Mouse (Mus musculus) forebrain, embryonic 15.5 days (tissue): ENCODE measurements around the gene Cirbp. TPM values are rescaled to one million over a fixed set of nuclear protein-coding genes. Genes with fewer than 3 reads are reported as not detected.
A peak's percentile ranks its signal among the peaks of the same experiment; 100 is the strongest.

Experiments
- ATAC-seq: fragments of 200-750 bp; cut with Nextera tagmentation; replicated peaks from 2 replicates; pipeline ENCODE4 v1.8.0; 2017; ENCODE audit warnings: mild to moderate bottlenecking, moderate TSS enrichment, moderate library complexity
- H3K27ac ChIP-seq: fragments of 300-500 bp; sonication (generic); replicated peaks from 2 replicates; pipeline ENCODE4 v1.5.1; 2015; ENCODE audit warnings: mild to moderate bottlenecking, inconsistent platforms
- H3K27me3 ChIP-seq: fragments of 300-500 bp; sonication (generic); 2 replicates; pipeline ENCODE4 v1.6.1; 2015; ENCODE audit warnings: inconsistent platforms
- H3K36me3 ChIP-seq: fragments of 300-500 bp; sonication (generic); 2 replicates; pipeline ENCODE4 v1.6.1; 2015; ENCODE audit warnings: mild to moderate bottlenecking, inconsistent platforms
- H3K4me1 ChIP-seq: fragments of 300-500 bp; sonication (generic); 2 replicates; pipeline ENCODE4 v1.6.1; 2015; ENCODE audit warnings: inconsistent platforms
- H3K4me2 ChIP-seq: fragments of 300-500 bp; sonication (generic); replicated peaks from 2 replicates; pipeline ENCODE4 v1.6.1; 2015; ENCODE audit warnings: mild to moderate bottlenecking, inconsistent platforms
- H3K4me3 ChIP-seq: fragments of 300-500 bp; sonication (generic); 2 replicates; pipeline ENCODE4 v1.5.1; 2015; ENCODE audit warnings: mild to moderate bottlenecking, inconsistent platforms
- H3K9ac ChIP-seq: fragments of 300-500 bp; sonication (generic); replicated peaks from 2 replicates; pipeline ENCODE4 v1.6.1; 2015; ENCODE audit warnings: mild to moderate bottlenecking, inconsistent platforms
- H3K9me3 ChIP-seq: fragments of 300-500 bp; sonication (generic); 2 replicates; pipeline ENCODE4 v1.6.1; 2016; ENCODE audit warnings: inconsistent platforms
- WGBS: fragments of 180-500 bp; shearing (Covaris S2); methylation state at CpG from one replicate; pipeline ENCODE4 v1.1.7; 2015; ENCODE audit warnings: mixed read lengths; 5-methylcytosine and 5-hydroxymethylcytosine counted together
- polyA plus RNA-seq: library from polyadenylated mRNA; unstranded; fragments of >200 nt; fragmentation: Nextera tagmentation; extraction: Ambion mirVana; gene quantifications from 2 replicates; pipeline ENCODE4 v1.2.1, GENCODE M21; 2015

Gene Cirbp
- polyA plus RNA-seq, 1 experiment from 2014 or later: 358 TPM

GRCm38 (mm10) chr10:80179068-80180051 lies 13.6 kb downstream of the Cirbp start, which contains the start of gene Efna2:
Efna2 (plus strand) TSS chr10:80179482.
- Histone ChIP-seq H3K36me3 (0 out of 2 replicates have a peak, but pooled peaks cover 8% of the 10 kb centered on the region), H3K4me2 (peak within 1 kb of the TSS; percentile 71), H3K9me3 (no peaks in the 10 kb centered on the region), H3K4me1 (peaks cover 42% of the 10 kb centered on the region), H3K27ac (peak within 1 kb of the TSS; percentile 85), H3K9ac (peak within 1 kb of the TSS; percentile 78), H3K27me3 (no peaks in the 10 kb centered on the region), H3K4me3 (peak within 1 kb of the TSS; percentile 58)
- WGBS: 2% methylated on average over 82 of the region's 106 CpGs
- peak; percentile 80 for ATAC-seq

- no peak for ATAC-seq
- Histone ChIP-seq H3K4me1 (peaks cover 42% of the 10 kb centered on the region), H3K9ac (peak overlapping the region; percentile 78), H3K9me3 (no peaks in the 10 kb centered on the region), H3K27me3 (no peaks in the 10 kb centered on the region), H3K4me2 (peak overlapping the region; percentile 71), H3K27ac (no peak overlapping the region), H3K36me3 (0 out of 2 replicates have a peak, but pooled peaks cover 8% of the 10 kb centered on the region), H3K4me3 (peak overlapping the region; percentile 58)
- 49% methylated on average over 6 of the region's 6 CpGs for WGBS
These were observed 14.5 kb downstream of the Cirbp start for GRCm38 (mm10) chr10:80180288-80180687.

- H3K4me1 ChIP-seq: peaks cover 37% of the 10 kb centered on the region
- H3K4me3 ChIP-seq: peak overlapping the region; percentile 58
- H3K36me3 ChIP-seq: 0 out of 2 replicates have a peak, but pooled peaks cover 8% of the 10 kb centered on the region
- no peak overlapping the region for H3K27ac ChIP-seq
- H3K9ac ChIP-seq: peak overlapping the region; percentile 78
- no peaks in the 10 kb centered on the region for H3K27me3 ChIP-seq
- peak overlapping the region; percentile 71 for H3K4me2 ChIP-seq
- ATAC-seq: no peak
- 45% methylated on average over 5 of the region's 5 CpGs for whole genome bisulfite sequencing
- no peaks in the 10 kb centered on the region for H3K9me3 ChIP-seq
These were observed 15.0 kb downstream of the Cirbp start for GRCm38 (mm10) chr10:80180823-80181222.

GRCm38 (mm10) chr10:80182547-80182946 lies 16.8 kb downstream of the Cirbp start:
- 91% methylated on average over 7 of the region's 7 CpGs for WGBS
- no peak for ATAC-seq
- no peak overlapping the region for H3K4me2 ChIP-seq
- H3K9ac ChIP-seq: no peak overlapping the region
- no peak overlapping the region for H3K27ac ChIP-seq
- H3K27me3 ChIP-seq: no peaks in the 10 kb centered on the region
- H3K4me1 ChIP-seq: peaks cover 33% of the 10 kb centered on the region
- H3K4me3 ChIP-seq: no peak overlapping the region
- H3K9me3 ChIP-seq: no peaks in the 10 kb centered on the region
- peaks cover 15% of the 10 kb centered on the region for H3K36me3 ChIP-seq

GRCm38 (mm10) chr10:80186649-80187048 lies 20.9 kb downstream of the Cirbp start:
- Histone ChIP-seq H3K36me3 (peaks cover 28% of the 10 kb centered on the region), H3K4me3 (no peak overlapping the region), H3K27me3 (0 out of 2 replicates have a peak, but pooled peaks cover 4% of the 10 kb centered on the region), H3K9me3 (no peaks in the 10 kb centered on the region), H3K4me2 (no peak overlapping the region), H3K27ac (no peak overlapping the region), H3K9ac (no peak overlapping the region), H3K4me1 (peaks cover 28% of the 10 kb centered on the region)
- no peak for ATAC-seq
- WGBS: 44% methylated on average over 27 of the region's 27 CpGs

GRCm38 (mm10) chr10:80187739-80188138 lies 22.0 kb downstream of the Cirbp start:
- H3K4me2 ChIP-seq: no peak overlapping the region
- WGBS: 89% methylated on average over 10 of the region's 10 CpGs

GRCm38 (mm10) chr10:80188453-80189024 lies 22.8 kb downstream of the Cirbp start:
- H3K9me3 ChIP-seq: no peaks in the 10 kb centered on the region
- 0 out of 2 replicates have a peak overlapping the region, but pooled peaks have one; percentile 13 for H3K9ac ChIP-seq
- peaks cover 19% of the 10 kb centered on the region for H3K4me1 ChIP-seq
- H3K27ac ChIP-seq: no peak overlapping the region
- WGBS: 68% methylated on average over 15 of the region's 15 CpGs
- H3K4me2 ChIP-seq: no peak overlapping the region
- H3K36me3 ChIP-seq: peaks cover 21% of the 10 kb centered on the region
- ATAC-seq: no peak
- 0 out of 2 replicates have a peak, but pooled peaks cover 4% of the 10 kb centered on the region for H3K27me3 ChIP-seq
- H3K4me3 ChIP-seq: no peak overlapping the region

More at GRCm38 (mm10) chr10:80187739-80188138, 22.0 kb downstream of the Cirbp start:
- ATAC-seq: no peak
- Histone ChIP-seq H3K27me3 (0 out of 2 replicates have a peak, but pooled peaks cover 4% of the 10 kb centered on the region), H3K36me3 (peaks cover 28% of the 10 kb centered on the region), H3K9ac (no peak overlapping the region), H3K27ac (no peak overlapping the region), H3K4me1 (peaks cover 19% of the 10 kb centered on the region), H3K9me3 (no peaks in the 10 kb centered on the region), H3K4me3 (no peak overlapping the region)

- H3K4me2 ChIP-seq: peak overlapping the region; percentile 88
- H3K9ac ChIP-seq: peak overlapping the region; percentile 87
- H3K4me3 ChIP-seq: peak overlapping the region; percentile 54
- no peaks in the 10 kb centered on the region for H3K9me3 ChIP-seq
- 3% methylated on average over 21 of the region's 21 CpGs for WGBS
- peaks cover 20% of the 10 kb centered on the region for H3K36me3 ChIP-seq
- 0 out of 2 replicates have a peak, but pooled peaks have one; percentile 13 for ATAC-seq
- peaks cover 19% of the 10 kb centered on the region for H3K4me1 ChIP-seq
- H3K27me3 ChIP-seq: 0 out of 2 replicates have a peak, but pooled peaks cover 4% of the 10 kb centered on the region
- H3K27ac ChIP-seq: peak overlapping the region; percentile 90
These were observed 24.2 kb downstream of the Cirbp start for GRCm38 (mm10) chr10:80189999-80190398.

GRCm38 (mm10) chr10:80190491-80191051 lies 24.8 kb downstream of the Cirbp start:
- WGBS: under 1% methylated on average over 48 of the region's 48 CpGs
- Histone ChIP-seq H3K4me3 (peak overlapping the region; percentile 54), H3K27me3 (0 out of 2 replicates have a peak, but pooled peaks cover 4% of the 10 kb centered on the region), H3K9me3 (no peaks in the 10 kb centered on the region), H3K4me1 (peaks cover 19% of the 10 kb centered on the region), H3K4me2 (peak overlapping the region; percentile 88), H3K27ac (peak overlapping the region; percentile 90), H3K36me3 (peaks cover 20% of the 10 kb centered on the region), H3K9ac (peak overlapping the region; percentile 87)
- ATAC-seq: peak; percentile 41

- Histone ChIP-seq H3K9me3 (no peaks in the 10 kb centered on the region), H3K9ac (no peak overlapping the region), H3K27me3 (0 out of 2 replicates have a peak, but pooled peaks cover 2% of the 10 kb centered on the region), H3K4me1 (peaks cover 17% of the 10 kb centered on the region), H3K27ac (no peak overlapping the region), H3K4me3 (no peak overlapping the region), H3K4me2 (no peak overlapping the region), H3K36me3 (peaks cover 3% of the 10 kb centered on the region)
- 54% methylated on average over 6 of the region's 6 CpGs for WGBS
- ATAC-seq: no peak
These were observed 28.2 kb downstream of the Cirbp start for GRCm38 (mm10) chr10:80193976-80194375.

GRCm38 (mm10) chr10:80194441-80194840 lies 28.7 kb downstream of the Cirbp start:
- H3K4me2 ChIP-seq: no peak overlapping the region
- WGBS: 9% methylated on average over 8 of the region's 8 CpGs
- H3K4me3 ChIP-seq: no peak overlapping the region
- no peak overlapping the region for H3K9ac ChIP-seq
- H3K36me3 ChIP-seq: no peaks in the 10 kb centered on the region
- H3K27ac ChIP-seq: no peak overlapping the region
- H3K27me3 ChIP-seq: no peaks in the 10 kb centered on the region
- ATAC-seq: no peak
- no peaks in the 10 kb centered on the region for H3K9me3 ChIP-seq
- H3K4me1 ChIP-seq: peaks cover 14% of the 10 kb centered on the region
